Mouse (Mus musculus) spleen, adult 2 months (tissue): ENCODE measurements at regions not wholly inside any gene's neighbourhood (a gene's known extent, or its start where the extent isn't known, plus 50 kb on each side); places are given as distances from the start of the nearest gene placed in this dataset.

Experiments used
- CTCF ChIP-seq: fragments of 200-500 bp; IDR thresholded peaks from 2 replicates; pipeline ENCODE4 v1.5.1; 2011; ENCODE audit warnings: mild to moderate bottlenecking, inconsistent platforms; ENCODE audit not compliant: insufficient read depth, insufficient read length, insufficient replicate concordance; ENCODE audit errors: extremely low read depth
- POLR2A ChIP-seq: fragments of 200-500 bp; IDR thresholded peaks from 2 replicates; pipeline ENCODE4 v1.6.1; 2011; ENCODE audit warnings: low read depth, low read length, inconsistent platforms

DNA sequence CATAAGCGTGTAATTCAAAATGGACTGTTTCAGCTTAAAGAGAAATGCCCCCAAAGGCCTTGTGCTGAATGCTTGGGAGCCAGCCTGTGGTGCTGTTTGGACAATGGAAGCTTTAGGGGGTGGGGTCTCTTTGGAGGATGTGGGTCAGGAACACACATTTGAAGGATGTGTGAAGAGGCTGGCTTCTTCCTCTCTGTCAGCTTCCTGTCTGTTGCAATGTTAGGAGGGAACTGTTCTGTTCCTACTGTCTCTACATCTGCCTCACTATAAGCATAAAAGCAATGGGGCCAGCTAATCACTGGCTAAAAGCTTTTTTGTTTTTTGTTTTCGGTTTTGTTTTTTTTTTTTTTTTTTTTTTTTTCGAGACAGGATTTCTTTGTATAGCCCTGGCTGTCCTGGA lies 480.5 kb upstream of the Nox3 start:
- TF ChIP-seq CTCF (no peak), POLR2A (no peak)
